ENCODE assay signal across 30 mouse cellular contexts in genomic region chr19:7151927-7152653, GRCm38 (mm10). TPM values are rescaled to one million over a fixed set of nuclear protein-coding genes. Genes with fewer than 3 reads are reported as not detected.
DNase-seq lines count a peak whose midpoint lies in the region; ATAC-seq and TF ChIP-seq lines count a peak whose summit lies in the region.
"Had no signal": no experiment of that assay in that cellular context is flagged by ENCODE, and none has a peak within 500 bp of the region (broad histone marks: within the 10 kb centered on the region; RNA-seq: fewer than 3 reads in every experiment).

No protein-coding gene starts in this region.

- H3K79me2 ChIP-seq in myocyte (ENCODE audit: control insufficient read depth, insufficient read depth), result no peaks in the 10 kb centered on the region

- TF ChIP-seq POLR2A in myocyte (IDR thresholded peaks at IDR 0.05; ENCODE audit: insufficient read length, low read depth), result no peak

- H3K4me2 ChIP-seq in midbrain, embryonic 16.5 days (ENCODE audit: low read length), result no peak overlapping the region
- H3K4me2 ChIP-seq in midbrain, embryonic 15.5 days, result no peak overlapping the region
- H3K4me2 ChIP-seq in forebrain, embryonic 13.5 days, result no peak overlapping the region
- peak overlapping the region; percentile 48 for H3K4me2 ChIP-seq in myocyte (ENCODE audit: low read depth)
- H3K4me2 ChIP-seq: heart, embryonic 15.5 days; hindbrain, embryonic 14.5 days; intestine, embryonic 15.5 days; lung, embryonic 14.5 days had no signal

- WGBS in midbrain, embryonic 16.5 days, result 70% methylated on average over 6 of the region's 6 CpGs
- 75% methylated on average over 6 of the region's 6 CpGs for WGBS in midbrain, embryonic 15.5 days
- WGBS in forebrain, embryonic 13.5 days, result 82% methylated on average over 6 of the region's 6 CpGs

- no peak for TF ChIP-seq CTCF in gastrocnemius, adult 2 months (IDR thresholded peaks at IDR 0.05)

- H3K4me3 ChIP-seq in gastrocnemius, adult 2 months, result no peak overlapping the region
- H3K4me3 ChIP-seq in midbrain, embryonic 16.5 days (ENCODE audit: low read depth, low read length), result no peak overlapping the region
- H3K4me3 ChIP-seq in midbrain, embryonic 15.5 days, result no peak overlapping the region
- no peak overlapping the region for H3K4me3 ChIP-seq in forebrain, embryonic 13.5 days
- H3K4me3 ChIP-seq in myocyte, result no peak overlapping the region
- H3K4me3 ChIP-seq: heart, adult 2 months; heart, embryonic 15.5 days; intestine, embryonic 15.5 days; megakaryocyte, embryonic 14.5 days had no signal

- no peak for ATAC-seq in midbrain, embryonic 16.5 days
- ATAC-seq in midbrain, embryonic 15.5 days (replicated peaks), result no peak
- ATAC-seq in forebrain, embryonic 13.5 days, result no peak
- no peak for ATAC-seq in CD4-positive, CD25-positive, alpha-beta regulatory T cell, adult 4 months
- ATAC-seq: intestine, embryonic 15.5 days had no signal

- no peaks in the 10 kb centered on the region for H3K9me3 ChIP-seq in midbrain, embryonic 16.5 days (replicated peaks; ENCODE audit: control insufficient read depth, low read length, poor library complexity, severe bottlenecking)
- no peaks in the 10 kb centered on the region for H3K9me3 ChIP-seq in midbrain, embryonic 15.5 days
- no peaks in the 10 kb centered on the region for H3K9me3 ChIP-seq in forebrain, embryonic 13.5 days (replicated peaks)
- H3K9me3 ChIP-seq: heart, embryonic 15.5 days; intestine, embryonic 15.5 days; megakaryocyte, embryonic 14.5 days had no signal

- no peak overlapping the region for H3K9ac ChIP-seq in midbrain, embryonic 16.5 days (ENCODE audit: low read depth, low read length)
- no peak overlapping the region for H3K9ac ChIP-seq in midbrain, embryonic 15.5 days
- H3K9ac ChIP-seq in forebrain, embryonic 13.5 days, result no peak overlapping the region; the same call in 1 of the 2 replicates
- H3K9ac ChIP-seq: heart, embryonic 15.5 days; intestine, embryonic 15.5 days; liver, embryonic 14.5 days; lung, embryonic 14.5 days had no signal

- peak overlapping the region; percentile 77 for H3K27ac ChIP-seq in gastrocnemius, adult 2 months
- H3K27ac ChIP-seq in midbrain, embryonic 16.5 days (ENCODE audit: low read length), result 0 out of 2 replicates have a peak overlapping the region, but pooled peaks have one; percentile 28
- H3K27ac ChIP-seq in midbrain, embryonic 15.5 days, result no peak overlapping the region
- H3K27ac ChIP-seq in forebrain, embryonic 13.5 days, result peak overlapping the region; percentile 68
- H3K27ac ChIP-seq: heart, adult 2 months; heart, embryonic 15.5 days; intestine, embryonic 15.5 days; liver, embryonic 14.5 days had no signal

- peaks cover 12% of the 10 kb centered on the region for H3K4me1 ChIP-seq in midbrain, embryonic 16.5 days (ENCODE audit: control insufficient read depth, insufficient read depth, low read length)
- peaks cover 55% of the 10 kb centered on the region for H3K4me1 ChIP-seq in midbrain, embryonic 15.5 days
- H3K4me1 ChIP-seq in forebrain, embryonic 13.5 days, result peaks cover 91% of the 10 kb centered on the region

- no peaks in the 10 kb centered on the region for H3K36me3 ChIP-seq in midbrain, embryonic 16.5 days (ENCODE audit: control insufficient read depth, insufficient read depth, low read length)
- no peaks in the 10 kb centered on the region for H3K36me3 ChIP-seq in midbrain, embryonic 15.5 days (replicated peaks)
- H3K36me3 ChIP-seq in forebrain, embryonic 13.5 days (ENCODE audit: poor library complexity, severe bottlenecking), result no peaks in the 10 kb centered on the region; the same call in 1 of the 2 replicates
- no peaks in the 10 kb centered on the region for H3K36me3 ChIP-seq in myocyte (ENCODE audit: control insufficient read depth, insufficient read depth)
- H3K36me3 ChIP-seq: heart, embryonic 15.5 days; intestine, embryonic 15.5 days had no signal

- H3ac ChIP-seq in myocyte (ENCODE audit: control insufficient read depth, insufficient read length), result no peak overlapping the region

- no peaks in the 10 kb centered on the region for H3K27me3 ChIP-seq in midbrain, embryonic 16.5 days (ENCODE audit: control insufficient read depth, insufficient read depth, low read depth, low read length)
- 0 out of 2 replicates have a peak, but pooled peaks cover 3% of the 10 kb centered on the region for H3K27me3 ChIP-seq in midbrain, embryonic 15.5 days (replicated peaks)
- H3K27me3 ChIP-seq in forebrain, embryonic 13.5 days, result no peaks in the 10 kb centered on the region
- no peaks in the 10 kb centered on the region for H3K27me3 ChIP-seq in myocyte (ENCODE audit: control insufficient read depth, insufficient read depth, insufficient read length)
- H3K27me3 ChIP-seq: heart, embryonic 15.5 days had no signal

- intact Hi-C loops in gastrocnemius, adult 2 months (cut with DNase I), result no loop called here

- DNase-seq in gastrocnemius, adult 2 months, result no peak
- DNase-seq in gastrocnemius, adult 8-10 months (ENCODE audit: low spot score in 2 of 2), result no peak
- DNase-seq in ovary, postnatal 14 days (ENCODE audit: low spot score), result no peak
- DNase-seq: adrenal gland, postnatal 10 days; B cell, adult 2 months; cerebellum, adult 8-10 months; cerebellum, postnatal 36 days; embryo, embryonic 11 days; gastrocnemius, postnatal 36 days; heart, adult 2 months; heart, postnatal 36 days; kidney, adult 8-10 months; kidney, postnatal 10 days; layer of hippocampus, postnatal 36 days; lung, embryonic 14.5 days; midbrain, embryonic 14.5 days; right cerebral cortex, adult 18-20 months; thymus, adult 18-20 months; thymus, postnatal 4 days had no signal

TF ChIP-seq in myocyte, 11 proteins besides CTCF, POLR2A, EP300 and RAD21:
- no peak for TF ChIP-seq E2F4 (IDR thresholded peaks at IDR 0.05; ENCODE audit: insufficient read depth)
- TF ChIP-seq MYOG (IDR thresholded peaks at IDR 0.05; ENCODE audit: control insufficient read depth in 1 of 3, insufficient read depth in 1 of 3, insufficient read length in 2 of 3, low read depth in 2 of 3), result peak in 1 of 3 experiments; percentile 20

RNA-seq across cellular contexts. Expression of gene Flrt1, which starts 46.6 kb away (rescaled TPM):
- total RNA-seq in gastrocnemius, adult 2 months (2021), result under 1 TPM; 0.53 to 0.54 TPM
- total RNA-seq in gastrocnemius, adult 8-10 months (2022), result 1 to 10 TPM in 3 of 4 experiments, under 1 TPM in 1; 0.83 to 2.9 (median 1.7) TPM
- polyA plus RNA-seq in midbrain, embryonic 16.5 days (2015; fragmentation: Nextera tagmentation; extraction: Ambion mirVana), result 11.6 and 12.0 TPM in 2 replicates
- 12.2 and 12.5 TPM in 2 replicates for polyA plus RNA-seq in midbrain, embryonic 15.5 days (2015; fragmentation: Nextera tagmentation; extraction: Ambion mirVana)
- 10.4 and 11.3 TPM in 2 replicates for polyA plus RNA-seq in forebrain, embryonic 13.5 days (2015; fragmentation: Nextera tagmentation; extraction: Ambion mirVana)
- polyA plus RNA-seq in myocyte (2012; fragmentation: generic; extraction: Trizol), result 1.2 TPM
- polyA plus RNA-seq in CD4-positive, CD25-positive, alpha-beta regulatory T cell, adult 4 months (2017; shearing (Covaris generic)), result under 1 TPM in 1 of 2 experiments, not detected in 1; 0.22 TPM
- total RNA-seq: MEL had no signal

RNA-seq across cellular contexts. Expression of gene Otub1, which starts 54.0 kb away (rescaled TPM):
- total RNA-seq in gastrocnemius, adult 2 months (2021), result 10 to 100 TPM; 45.0 to 50.3 TPM
- 10 to 100 TPM; 39.9 to 54.3 (median 43.5) TPM for total RNA-seq in gastrocnemius, adult 8-10 months (2022)
- polyA plus RNA-seq in midbrain, embryonic 16.5 days (2015; fragmentation: Nextera tagmentation; extraction: Ambion mirVana), result 235 and 240 TPM in 2 replicates
- 242 and 255 TPM in 2 replicates for polyA plus RNA-seq in midbrain, embryonic 15.5 days (2015; fragmentation: Nextera tagmentation; extraction: Ambion mirVana)
- polyA plus RNA-seq in forebrain, embryonic 13.5 days (2015; fragmentation: Nextera tagmentation; extraction: Ambion mirVana), result 242 and 249 TPM in 2 replicates
- 112 TPM for polyA plus RNA-seq in myocyte (2012; fragmentation: generic; extraction: Trizol)
- 100 to 1,000 TPM; 157 to 198 TPM for polyA plus RNA-seq in CD4-positive, CD25-positive, alpha-beta regulatory T cell, adult 4 months (2017; shearing (Covaris generic))
